In the genomic region with DNA sequence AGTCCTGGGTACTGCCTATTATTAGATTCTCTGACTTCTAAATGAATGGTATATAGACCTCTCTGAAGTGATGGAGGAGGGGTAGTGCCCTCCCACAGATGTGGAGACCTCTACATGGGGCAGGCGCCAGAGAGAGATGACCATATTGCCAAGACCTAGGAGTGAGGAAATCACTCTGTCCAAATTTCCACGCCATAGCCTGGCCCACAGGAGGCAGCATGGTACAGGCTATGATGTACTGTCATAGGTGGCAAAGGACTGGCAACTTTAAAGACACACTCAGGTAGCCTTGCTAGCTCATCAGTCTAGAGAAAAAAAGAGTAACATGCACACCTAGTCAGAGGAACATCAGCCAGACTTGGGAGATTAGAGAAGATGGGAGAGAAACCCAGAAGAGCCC, we compare ENCODE assay signal across 13 mouse cellular contexts.
A peak's percentile ranks its signal among the peaks of the same experiment; 100 is the strongest.
DNase-seq lines count a peak whose midpoint lies in the region; ATAC-seq and TF ChIP-seq lines count a peak whose summit lies in the region.
"Had no signal": no experiment of that assay in that cellular context is flagged by ENCODE, and none has a peak within 500 bp of the region (broad histone marks: within the 10 kb centered on the region; RNA-seq: fewer than 3 reads in every experiment).

No protein-coding gene starts in this region.

- no peak overlapping the region for H3K4me3 ChIP-seq in heart, embryonic 13.5 days
- no peak overlapping the region for H3K4me3 ChIP-seq in heart, embryonic 10.5 days
- no peak overlapping the region for H3K4me3 ChIP-seq in liver, adult 2 months (ENCODE audit: insufficient read depth, low read depth, low read length)
- H3K4me3 ChIP-seq in liver, embryonic 12.5 days, result no peak overlapping the region
- H3K4me3 ChIP-seq in CH12.LX (replicated peaks in 1 of 3; ENCODE audit: low read depth in 2 of 3, low read length in 2 of 3, poor library complexity in 1 of 3), result no peak overlapping the region
- H3K4me3 ChIP-seq: embryonic facial prominence, embryonic 15.5 days; liver, embryonic 15.5 days; midbrain, embryonic 12.5 days had no signal

- no peaks in the 10 kb centered on the region for H3K9me3 ChIP-seq in heart, embryonic 13.5 days
- H3K9me3 ChIP-seq in heart, embryonic 10.5 days, result no peaks in the 10 kb centered on the region
- no peaks in the 10 kb centered on the region for H3K9me3 ChIP-seq in liver, embryonic 12.5 days (replicated peaks)
- no peaks in the 10 kb centered on the region for H3K9me3 ChIP-seq in CH12.LX (replicated peaks; ENCODE audit: low read length)
- H3K9me3 ChIP-seq: embryonic facial prominence, embryonic 15.5 days; liver, embryonic 15.5 days; midbrain, embryonic 12.5 days had no signal

- H3K36me3 ChIP-seq in heart, embryonic 13.5 days, result no peaks in the 10 kb centered on the region
- no peaks in the 10 kb centered on the region for H3K36me3 ChIP-seq in heart, embryonic 10.5 days
- no peaks in the 10 kb centered on the region for H3K36me3 ChIP-seq in liver, adult 2 months (ENCODE audit: control insufficient read depth, insufficient read depth, low read length)
- no peaks in the 10 kb centered on the region for H3K36me3 ChIP-seq in liver, embryonic 12.5 days
- no peaks in the 10 kb centered on the region for H3K36me3 ChIP-seq in CH12.LX (replicated peaks in 1 of 2; ENCODE audit: control insufficient read depth in 1 of 2, insufficient read depth in 1 of 2, low read length in 1 of 2)
- H3K36me3 ChIP-seq: embryonic facial prominence, embryonic 15.5 days; liver, embryonic 15.5 days; midbrain, embryonic 12.5 days had no signal

- in situ Hi-C loops in CH12.LX (cut with MboI; ENCODE audit: low pct_ligation_motif_present, low pct_unique_long_range_greater_than_20kb, low sequenced_read_pairs), result no loop called here

- H3K9ac ChIP-seq in heart, embryonic 13.5 days, result no peak overlapping the region
- no peak overlapping the region for H3K9ac ChIP-seq in liver, adult 2 months (ENCODE audit: low read depth, low read length)
- no peak overlapping the region for H3K9ac ChIP-seq in liver, embryonic 12.5 days
- no peak overlapping the region for H3K9ac ChIP-seq in CH12.LX (ENCODE audit: insufficient read depth, low read depth)
- H3K9ac ChIP-seq: embryonic facial prominence, embryonic 15.5 days; liver, embryonic 15.5 days; midbrain, embryonic 12.5 days had no signal

- TF ChIP-seq CTCF in liver, adult 2 months (IDR thresholded peaks at IDR 0.05; ENCODE audit: low read depth, low read length), result peak; percentile 38; the same call in 1 of the 2 replicates
- TF ChIP-seq CTCF in CH12.LX (conservative IDR thresholded peaks at IDR 0.05 in 1 of 2, IDR thresholded peaks at IDR 0.05 in 1 of 2; ENCODE audit: low read depth in 2 of 2, low read length in 2 of 2), result peak in 1 of 2 experiments; percentile 29; a peak in 2 of 4 replicates

- peaks cover 86% of the 10 kb centered on the region for H3K4me1 ChIP-seq in heart, embryonic 13.5 days
- H3K4me1 ChIP-seq in heart, embryonic 10.5 days, result peaks cover 70% of the 10 kb centered on the region
- H3K4me1 ChIP-seq in liver, adult 2 months (ENCODE audit: control insufficient read depth, insufficient read depth, low read length), result no peaks in the 10 kb centered on the region
- peaks cover 29% of the 10 kb centered on the region for H3K4me1 ChIP-seq in liver, embryonic 12.5 days
- H3K4me1 ChIP-seq in CH12.LX (ENCODE audit: control insufficient read depth in 1 of 2, insufficient read depth in 2 of 2), result no peaks in the 10 kb centered on the region

- dilution Hi-C loops in CH12.LX (cut with MboI; ENCODE audit: extremely low pct_ligation_motif_present, extremely low pct_unique_long_range_greater_than_20kb, low sequenced_read_pairs), result no loop called here

- no peak for TF ChIP-seq POLR2A in liver, adult 2 months (IDR thresholded peaks at IDR 0.05; ENCODE audit: extremely low read depth, insufficient read depth, low read length)
- TF ChIP-seq POLR2A in CH12.LX (IDR thresholded peaks at IDR 0.05; ENCODE audit: low read depth, low read length), result no peak

- no peak for DNase-seq in heart, embryonic 10.5 days (ENCODE audit: low spot score)
- no peak for DNase-seq in liver, adult 2 months (ENCODE audit: extremely low read depth, low read depth, low spot score)
- no peak for DNase-seq in CH12.LX (ENCODE audit: extremely low read depth)
- DNase-seq in brain, adult 2 months (ENCODE audit: low read depth, low spot score), result peak; percentile 59
- DNase-seq in Muller cell, postnatal 12 days (ENCODE audit: inconsistent ontology term), result no peak
- DNase-seq: retina, postnatal 1 day had no signal

- TF ChIP-seq EP300 in CH12.LX (IDR thresholded peaks at IDR 0.05; ENCODE audit: low read length), result no peak

- 49% methylated on average over 2 of the region's 2 CpGs for WGBS in heart, embryonic 13.5 days
- 66% methylated on average over 2 of the region's 2 CpGs for whole genome bisulfite sequencing in heart, embryonic 10.5 days
- 69% methylated on average over 2 of the region's 2 CpGs for WGBS in liver, adult 2 months
- WGBS in liver, embryonic 12.5 days (ENCODE audit: insufficient replicate concordance), result 60% methylated on average over 2 of the region's 2 CpGs

- ATAC-seq in heart, embryonic 13.5 days (ENCODE audit: extremely low read depth, insufficient number of reproducible peaks, low FRiP score, low TSS enrichment), result no peak
- no peak for ATAC-seq in liver, embryonic 12.5 days
- ATAC-seq: forebrain, embryonic 16.5 days; hindbrain, embryonic 16.5 days had no signal

- TF ChIP-seq RAD21 in CH12.LX (IDR thresholded peaks at IDR 0.05; ENCODE audit: low read depth, low read length), result peak; percentile 34

- no peaks in the 10 kb centered on the region for H3K27me3 ChIP-seq in heart, embryonic 13.5 days (replicated peaks)
- H3K27me3 ChIP-seq in heart, embryonic 10.5 days (ENCODE audit: insufficient read depth, poor library complexity, severe bottlenecking), result no peaks in the 10 kb centered on the region
- H3K27me3 ChIP-seq in liver, adult 2 months (ENCODE audit: control insufficient read depth, insufficient read depth, low read length), result no peaks in the 10 kb centered on the region
- H3K27me3 ChIP-seq in liver, embryonic 12.5 days (replicated peaks), result no peaks in the 10 kb centered on the region
- peaks cover 66% of the 10 kb centered on the region for H3K27me3 ChIP-seq in CH12.LX (replicated peaks)
- H3K27me3 ChIP-seq: embryonic facial prominence, embryonic 15.5 days; liver, embryonic 15.5 days; midbrain, embryonic 12.5 days had no signal

- no peaks in the 10 kb centered on the region for H3K79me2 ChIP-seq in liver, adult 2 months (ENCODE audit: control insufficient read depth, insufficient read depth, low read length)
- H3K79me2 ChIP-seq in CH12.LX (replicated peaks; ENCODE audit: control insufficient read depth, extremely low read depth, insufficient read depth, poor library complexity, severe bottlenecking), result no peaks in the 10 kb centered on the region

- H3K4me2 ChIP-seq in heart, embryonic 13.5 days, result no peak overlapping the region
- H3K4me2 ChIP-seq in liver, embryonic 12.5 days, result no peak overlapping the region
- H3K4me2 ChIP-seq in CH12.LX (ENCODE audit: insufficient read depth, low read depth, poor library complexity, severe bottlenecking), result no peak overlapping the region
- H3K4me2 ChIP-seq: embryonic facial prominence, embryonic 15.5 days; liver, embryonic 15.5 days; midbrain, embryonic 12.5 days had no signal

- peak overlapping the region; percentile 59; the same call in 1 of the 2 replicates for H3K27ac ChIP-seq in heart, embryonic 13.5 days (replicated peaks)
- H3K27ac ChIP-seq in heart, embryonic 10.5 days, result no peak overlapping the region
- no peak overlapping the region for H3K27ac ChIP-seq in liver, adult 2 months (replicated peaks; ENCODE audit: insufficient read depth, low read depth, low read length)
- no peak overlapping the region for H3K27ac ChIP-seq in liver, embryonic 12.5 days
- H3K27ac ChIP-seq in CH12.LX (ENCODE audit: insufficient read depth, low read depth), result no peak overlapping the region
- H3K27ac ChIP-seq: embryonic facial prominence, embryonic 15.5 days; liver, embryonic 15.5 days; midbrain, embryonic 12.5 days had no signal

TF ChIP-seq in CH12.LX, 34 proteins besides CTCF, POLR2A, EP300 and RAD21:
- TF ChIP-seq UBTF (IDR thresholded peaks at IDR 0.05; ENCODE audit: low read depth, low read length) (no peak), IRF4 (IDR thresholded peaks at IDR 0.05; ENCODE audit: low read depth, low read length) (no peak), RCOR1 (conservative IDR thresholded peaks at IDR 0.05; ENCODE audit: low read depth, low read length) (no peak), SMC3 (IDR thresholded peaks at IDR 0.05; ENCODE audit: low read depth, low read length) (no peak), USF2 (conservative IDR thresholded peaks at IDR 0.05; ENCODE audit: low read depth, low read length) (no peak), ETS1 (conservative IDR thresholded peaks at IDR 0.05; ENCODE audit: low read depth, low read length) (no peak), MXI1 (IDR thresholded peaks at IDR 0.05; ENCODE audit: low read depth, low read length) (no peak), GABPA (IDR thresholded peaks at IDR 0.05; ENCODE audit: insufficient replicate concordance, low read depth, low read length) (no peak), USF1 (IDR thresholded peaks at IDR 0.05; ENCODE audit: low read depth, low read length) (no peak), MAFK (IDR thresholded peaks at IDR 0.05; ENCODE audit: insufficient replicate concordance, low read length) (no peak)
